Mouse (Mus musculus): ENCODE results near the gene Slc7a11.

DNA sequence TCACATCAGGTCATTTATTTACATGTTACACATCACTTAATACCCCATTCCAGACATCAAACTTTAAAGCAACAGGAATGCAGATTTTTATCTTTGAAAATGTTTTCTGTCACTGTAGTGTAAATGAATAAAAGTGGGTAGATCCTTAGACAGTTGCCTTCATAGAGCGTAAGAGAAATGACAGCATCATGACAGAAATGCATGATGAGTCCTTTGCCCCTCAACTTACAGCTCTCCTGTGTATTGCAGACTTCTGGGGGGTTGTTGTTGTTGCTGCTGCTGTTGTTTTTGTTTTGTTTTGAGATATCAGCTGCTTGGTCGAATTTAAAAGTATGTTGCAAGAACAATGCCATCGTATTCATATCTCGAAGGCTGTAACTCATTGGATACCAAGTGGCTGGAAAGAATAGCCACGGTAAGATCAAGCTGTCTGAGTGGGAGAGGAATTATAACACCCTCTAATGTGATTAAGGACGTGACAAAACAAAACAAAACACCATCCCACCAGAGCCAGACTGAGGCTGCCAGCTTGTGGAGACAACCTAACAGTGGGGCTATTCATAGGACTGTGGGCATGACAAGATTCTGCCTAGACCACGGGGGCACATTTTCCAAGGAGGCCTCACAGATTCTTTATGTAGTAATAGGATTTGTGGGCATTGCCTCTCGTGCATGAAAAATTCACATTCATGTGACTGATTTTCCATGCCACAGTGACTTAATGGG, 557.0 kb downstream of the Slc7a11 start:
- TF ChIP-seq EP300 (IDR thresholded peaks at IDR 0.05; ENCODE audit: low read depth): no peak
- no peak for TF ChIP-seq CTCF (IDR thresholded peaks at IDR 0.05; ENCODE audit: low read depth)

All from liver, embryonic 14.5 days (tissue).